Mouse (Mus musculus): ENCODE results near the gene Barhl2. TPM values are rescaled to one million over a fixed set of nuclear protein-coding genes. Genes with fewer than 3 reads are reported as not detected.

The Barhl2 gene
- polyA plus RNA-seq, 1 experiment = 0.34 TPM

DNA sequence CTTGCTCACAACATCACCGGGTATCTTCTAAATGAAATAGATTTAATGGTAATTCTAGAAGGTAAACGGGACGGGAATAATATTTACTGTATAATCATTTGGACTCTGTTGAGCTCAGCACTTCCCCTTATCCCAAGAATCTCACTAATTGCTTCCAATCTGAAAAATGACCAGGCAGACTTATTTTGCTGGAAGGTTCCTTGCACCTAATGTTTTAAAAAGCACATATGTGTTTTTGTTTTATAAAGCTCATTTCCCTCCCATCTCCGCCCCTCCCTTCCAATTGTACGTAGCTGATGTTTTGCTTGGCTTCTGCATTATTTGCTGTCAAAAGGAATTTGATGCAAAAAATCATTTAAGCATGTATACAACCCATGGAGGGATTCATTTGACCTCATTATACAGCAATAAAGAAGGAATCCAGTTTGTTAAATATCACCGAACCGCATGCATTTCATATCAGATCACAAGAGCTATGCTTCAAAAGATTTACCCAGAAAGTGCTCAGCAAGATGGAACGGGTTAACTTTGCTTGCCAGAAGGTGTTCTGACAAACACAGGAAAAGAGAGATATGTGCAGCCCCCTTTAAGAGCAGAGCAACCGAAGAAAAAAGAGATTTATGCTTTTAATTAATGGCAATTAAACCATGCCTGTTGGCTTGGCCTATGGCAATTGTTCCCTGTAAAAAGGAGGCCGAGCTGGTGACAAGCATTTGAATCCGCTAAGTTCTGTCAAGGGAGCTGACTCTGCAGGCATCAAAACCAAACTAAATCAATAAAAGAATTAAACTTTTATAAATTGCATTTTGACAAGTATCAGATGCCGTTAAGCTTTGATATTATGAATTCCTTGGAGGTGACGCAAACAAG, 13.5 kb upstream of the Barhl2 start:
- H3K9ac ChIP-seq (ENCODE audit: low read depth, poor library complexity, severe bottlenecking) = no peak overlapping the region
- H3K27ac ChIP-seq (ENCODE audit: insufficient read depth, low read length) = no peak overlapping the region
- H3K27me3 ChIP-seq (ENCODE audit: control insufficient read depth, insufficient read depth, low read length, poor library complexity, severe bottlenecking) = peaks cover 8% of the 10 kb centered on the region; the same call in 1 of the 2 replicates
- no peaks in the 10 kb centered on the region for H3K36me3 ChIP-seq (ENCODE audit: control insufficient read depth, insufficient read depth, low read length, poor library complexity, severe bottlenecking)
- TF ChIP-seq EP300 (IDR thresholded peaks at IDR 0.05; ENCODE audit: insufficient read depth, low read depth, low read length) = no peak
- TF ChIP-seq POLR2A (IDR thresholded peaks at IDR 0.05; ENCODE audit: insufficient read depth, low read length) = no peak
- TF ChIP-seq CTCF (IDR thresholded peaks at IDR 0.05; ENCODE audit: low read depth, low read length) = no peak
- H3K4me3 ChIP-seq (ENCODE audit: low read depth, low read length) = no peak overlapping the region
- no peaks in the 10 kb centered on the region for H3K9me3 ChIP-seq (replicated peaks; ENCODE audit: control insufficient read depth, insufficient read depth, low read length, poor library complexity, severe bottlenecking)
- H3K4me1 ChIP-seq (ENCODE audit: control insufficient read depth, insufficient read depth, low read length) = no peaks in the 10 kb centered on the region

DNA sequence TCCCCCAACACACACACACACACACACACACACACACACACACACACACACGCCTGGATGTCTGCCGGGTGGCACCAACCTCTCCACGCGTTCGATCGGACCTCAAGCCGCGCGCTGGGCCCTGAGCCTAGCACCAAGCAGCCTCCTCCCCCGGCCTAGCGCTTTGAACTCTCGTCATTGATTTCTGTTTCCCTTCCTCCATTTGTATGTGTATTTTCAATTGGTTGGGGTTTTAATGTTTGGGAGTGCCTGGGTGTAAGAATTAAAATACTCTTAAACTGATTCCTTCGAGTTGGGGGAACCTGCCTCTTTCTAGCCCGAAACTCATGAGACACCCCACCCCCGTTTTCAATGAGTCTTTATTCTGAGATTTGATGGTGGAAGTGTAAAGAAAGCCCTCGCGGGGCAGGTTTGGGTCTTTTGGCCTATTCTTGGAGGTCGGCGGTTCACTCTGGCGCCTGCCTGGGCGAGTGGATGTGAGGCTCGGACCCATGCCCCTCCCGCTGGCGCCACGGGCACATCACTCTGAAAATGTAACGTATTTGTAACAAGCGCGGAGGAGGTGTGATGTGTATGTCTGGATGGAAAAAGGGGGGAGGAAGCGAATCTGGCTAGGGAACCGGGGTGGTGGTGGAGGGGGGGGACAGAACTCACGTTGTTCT, 7.3 kb upstream of the Barhl2 start:
- Histone ChIP-seq H3K4me3 (ENCODE audit: low read depth, low read length) (no peak overlapping the region), H3K27me3 (ENCODE audit: control insufficient read depth, insufficient read depth, low read length, poor library complexity, severe bottlenecking) (peaks cover 17% of the 10 kb centered on the region), H3K9ac (ENCODE audit: low read depth, poor library complexity, severe bottlenecking) (no peak overlapping the region), H3K9me3 (replicated peaks; ENCODE audit: control insufficient read depth, insufficient read depth, low read length, poor library complexity, severe bottlenecking) (no peaks in the 10 kb centered on the region), H3K36me3 (ENCODE audit: control insufficient read depth, insufficient read depth, low read length, poor library complexity, severe bottlenecking) (no peaks in the 10 kb centered on the region), H3K27ac (ENCODE audit: insufficient read depth, low read length) (no peak overlapping the region), H3K4me1 (ENCODE audit: control insufficient read depth, insufficient read depth, low read length) (no peaks in the 10 kb centered on the region)
- no peak for TF ChIP-seq CTCF (IDR thresholded peaks at IDR 0.05; ENCODE audit: low read depth, low read length)
- TF ChIP-seq EP300 (IDR thresholded peaks at IDR 0.05; ENCODE audit: insufficient read depth, low read depth, low read length) = no peak
- no peak for TF ChIP-seq POLR2A (IDR thresholded peaks at IDR 0.05; ENCODE audit: insufficient read depth, low read length)

DNA sequence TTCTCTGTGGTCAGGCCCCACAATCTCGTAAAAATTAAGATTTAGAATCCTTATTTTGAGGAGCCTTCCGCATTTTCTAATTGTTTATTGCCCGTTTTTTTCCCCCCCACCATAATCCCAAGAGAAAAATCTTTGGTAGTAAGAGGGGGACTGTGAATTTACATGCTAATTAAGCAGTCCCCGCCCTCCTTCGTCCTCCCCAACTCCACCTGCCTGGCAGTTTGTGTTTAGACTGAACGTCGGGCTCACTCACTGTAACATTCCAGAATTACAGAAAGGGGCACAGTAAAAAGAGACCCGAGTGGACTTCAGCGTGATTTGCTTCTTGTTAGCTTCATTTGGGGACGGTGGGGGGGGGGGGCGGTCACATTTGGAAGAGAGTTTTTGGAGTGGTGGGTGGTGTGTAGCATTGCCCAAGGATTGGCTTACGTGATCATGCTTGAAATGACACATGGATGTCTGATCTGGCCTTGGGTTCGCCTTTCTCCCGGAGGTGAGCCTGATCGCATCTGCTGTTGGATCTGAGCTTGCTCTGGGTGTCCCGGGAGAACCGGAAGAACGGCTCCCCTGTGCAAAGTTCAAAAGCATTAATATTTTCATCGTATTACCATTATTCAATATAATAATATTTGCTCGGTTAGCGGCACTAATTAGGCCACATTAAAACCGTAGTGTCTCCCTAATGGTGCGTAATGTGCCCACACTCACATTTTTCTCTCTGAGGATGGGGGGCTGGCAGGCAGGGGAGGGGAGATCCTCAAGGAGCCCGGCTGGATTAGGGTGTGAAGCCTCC, 6.6 kb upstream of the Barhl2 start:
- H3K9ac ChIP-seq (ENCODE audit: low read depth, poor library complexity, severe bottlenecking) = no peak overlapping the region
- no peaks in the 10 kb centered on the region for H3K36me3 ChIP-seq (ENCODE audit: control insufficient read depth, insufficient read depth, low read length, poor library complexity, severe bottlenecking)
- no peak overlapping the region for H3K4me3 ChIP-seq (ENCODE audit: low read depth, low read length)
- TF ChIP-seq POLR2A (IDR thresholded peaks at IDR 0.05; ENCODE audit: insufficient read depth, low read length) (no peak), CTCF (IDR thresholded peaks at IDR 0.05; ENCODE audit: low read depth, low read length) (no peak), EP300 (IDR thresholded peaks at IDR 0.05; ENCODE audit: insufficient read depth, low read depth, low read length) (no peak)
- no peaks in the 10 kb centered on the region for H3K4me1 ChIP-seq (ENCODE audit: control insufficient read depth, insufficient read depth, low read length)
- H3K27ac ChIP-seq (ENCODE audit: insufficient read depth, low read length) = no peak overlapping the region
- no peaks in the 10 kb centered on the region for H3K9me3 ChIP-seq (replicated peaks; ENCODE audit: control insufficient read depth, insufficient read depth, low read length, poor library complexity, severe bottlenecking)
- peaks cover 18% of the 10 kb centered on the region for H3K27me3 ChIP-seq (ENCODE audit: control insufficient read depth, insufficient read depth, low read length, poor library complexity, severe bottlenecking)

DNA sequence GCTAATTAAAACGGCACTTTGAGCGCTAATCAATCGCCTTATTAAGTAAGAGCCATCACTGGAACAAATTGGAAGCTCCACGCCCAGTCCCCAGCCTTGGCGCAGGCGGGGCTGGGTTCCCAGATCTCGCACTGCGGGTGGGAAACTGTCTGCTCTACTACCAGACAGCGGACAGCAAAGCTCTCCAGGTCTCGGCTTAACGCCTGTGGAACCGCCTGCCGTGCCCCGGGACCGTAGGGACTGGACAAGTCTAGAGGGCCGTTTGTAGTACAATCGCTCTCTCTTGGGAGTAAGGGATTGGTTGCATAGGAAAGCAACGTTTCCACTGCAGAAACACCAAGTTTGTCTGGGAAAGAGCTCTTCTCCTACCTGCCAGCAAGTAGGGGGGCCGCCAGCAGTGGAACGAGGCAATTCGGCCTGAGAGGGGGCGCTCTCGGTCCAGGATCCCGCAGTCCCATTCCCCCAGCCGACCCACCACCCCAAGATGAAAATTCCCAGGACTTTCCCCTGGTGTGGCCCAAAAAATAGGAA, 5.8 kb upstream of the Barhl2 start:
- Histone ChIP-seq H3K4me3 (ENCODE audit: low read depth, low read length) (peak overlapping the region; percentile 51), H3K9ac (ENCODE audit: low read depth, poor library complexity, severe bottlenecking) (no peak overlapping the region), H3K9me3 (replicated peaks; ENCODE audit: control insufficient read depth, insufficient read depth, low read length, poor library complexity, severe bottlenecking) (no peaks in the 10 kb centered on the region), H3K27me3 (ENCODE audit: control insufficient read depth, insufficient read depth, low read length, poor library complexity, severe bottlenecking) (peaks cover 22% of the 10 kb centered on the region), H3K4me1 (ENCODE audit: control insufficient read depth, insufficient read depth, low read length) (no peaks in the 10 kb centered on the region), H3K36me3 (ENCODE audit: control insufficient read depth, insufficient read depth, low read length, poor library complexity, severe bottlenecking) (no peaks in the 10 kb centered on the region), H3K27ac (ENCODE audit: insufficient read depth, low read length) (no peak overlapping the region)
- TF ChIP-seq CTCF (IDR thresholded peaks at IDR 0.05; ENCODE audit: low read depth, low read length) (peak; percentile 43), POLR2A (IDR thresholded peaks at IDR 0.05; ENCODE audit: insufficient read depth, low read length) (no peak)

DNA sequence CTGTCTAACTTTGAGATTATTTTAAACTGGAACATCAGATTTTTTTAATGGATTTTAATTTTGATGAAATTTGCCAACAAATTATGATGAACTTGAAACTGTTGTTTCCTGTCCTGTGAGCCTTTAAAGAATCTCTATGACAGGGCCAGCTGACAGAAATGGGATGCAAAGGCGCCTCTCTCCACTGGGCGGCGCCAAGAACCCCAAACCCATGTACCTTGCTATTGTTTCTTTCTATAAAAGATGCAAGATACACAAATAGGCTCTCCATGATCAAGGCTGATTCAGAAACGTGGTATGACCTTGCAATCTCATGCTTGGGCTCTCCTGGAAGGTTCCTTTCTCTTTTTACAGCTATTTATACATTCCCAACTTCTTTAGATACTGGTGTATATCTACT, 3.9 kb upstream of the Barhl2 start:
- TF ChIP-seq CTCF (IDR thresholded peaks at IDR 0.05; ENCODE audit: low read depth, low read length) = peak; percentile 73
- TF ChIP-seq POLR2A (IDR thresholded peaks at IDR 0.05; ENCODE audit: insufficient read depth, low read length) = no peak
- Histone ChIP-seq H3K9me3 (replicated peaks; ENCODE audit: control insufficient read depth, insufficient read depth, low read length, poor library complexity, severe bottlenecking) (no peaks in the 10 kb centered on the region), H3K4me3 (ENCODE audit: low read depth, low read length) (no peak overlapping the region), H3K9ac (ENCODE audit: low read depth, poor library complexity, severe bottlenecking) (no peak overlapping the region), H3K4me1 (ENCODE audit: control insufficient read depth, insufficient read depth, low read length) (no peaks in the 10 kb centered on the region), H3K27ac (ENCODE audit: insufficient read depth, low read length) (no peak overlapping the region), H3K36me3 (ENCODE audit: control insufficient read depth, insufficient read depth, low read length, poor library complexity, severe bottlenecking) (no peaks in the 10 kb centered on the region), H3K27me3 (ENCODE audit: control insufficient read depth, insufficient read depth, low read length, poor library complexity, severe bottlenecking) (peaks cover 33% of the 10 kb centered on the region)
